Mouse (Mus musculus): ENCODE results near the gene Gm45062.

GRCm38 (mm10) chr6:8619582-8620350, 360.5 kb downstream of the Gm45062 start:
- TF ChIP-seq GATA1 (IDR thresholded peaks at IDR 0.05; ENCODE audit: borderline replicate concordance, low read length) (no peak), FLI1 (IDR thresholded peaks at IDR 0.05; ENCODE audit: low read length) (no peak)

Measured in megakaryocyte, embryonic 14.5 days (primary cell).